Comparison of ENCODE assay signal across 8 mouse cellular contexts in the genomic region with DNA sequence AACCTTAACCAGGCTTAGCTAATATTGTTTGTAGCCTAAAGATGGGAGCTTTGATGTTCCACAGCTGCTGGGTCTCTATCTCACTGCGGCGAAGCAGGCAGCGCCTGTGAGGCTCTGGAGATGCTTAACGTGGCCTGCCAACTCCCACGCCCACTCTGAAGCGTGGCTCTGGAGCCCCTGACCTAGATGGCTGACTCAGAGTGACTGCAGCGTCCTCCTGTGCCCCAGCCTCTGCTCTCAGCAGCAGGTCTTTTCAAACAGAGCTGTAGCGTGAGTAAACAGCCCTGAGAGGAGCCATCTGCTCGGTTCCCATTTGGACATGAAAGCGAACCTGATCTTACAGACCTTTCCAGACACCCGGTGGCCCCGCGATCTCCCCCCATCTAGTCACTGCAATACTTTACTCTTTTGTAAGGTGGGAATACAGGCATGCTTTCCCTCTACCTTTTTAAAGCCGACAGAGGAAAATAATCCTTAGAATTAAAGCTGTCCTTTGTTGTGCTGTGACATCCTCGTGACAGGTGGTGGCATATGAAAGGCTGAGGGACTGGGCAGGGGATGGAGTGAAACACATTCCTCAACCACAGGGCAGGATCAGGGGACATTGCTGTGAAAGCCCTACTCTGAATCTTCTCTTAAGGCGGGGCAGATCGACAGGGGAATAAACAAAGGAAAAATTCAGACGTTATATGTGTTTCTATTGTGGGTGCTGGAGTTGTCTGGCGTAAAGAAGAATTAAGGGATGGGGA.
DNase-seq lines count a peak whose midpoint lies in the region; ATAC-seq and TF ChIP-seq lines count a peak whose summit lies in the region.

No protein-coding gene starts in this region.

- no peaks in the 10 kb centered on the region for H3K27me3 ChIP-seq in lung, postnatal 0 days (replicated peaks; ENCODE audit: insufficient read depth, low read length)

- no peak overlapping the region for H3K27ac ChIP-seq in lung, postnatal 0 days (ENCODE audit: low read length)

- 27% methylated on average over 19 of the region's 19 CpGs for whole genome bisulfite sequencing in lung, postnatal 0 days

- no peak for TF ChIP-seq CTCF in lung, postnatal 0 days (IDR thresholded peaks at IDR 0.05)

- TF ChIP-seq EP300 in lung, postnatal 0 days (IDR thresholded peaks at IDR 0.05) = no peak

- no peak overlapping the region for H3K9ac ChIP-seq in lung, postnatal 0 days (replicated peaks; ENCODE audit: low read depth)

- H3K4me3 ChIP-seq in lung, postnatal 0 days (ENCODE audit: low read depth, low read length) = no peak overlapping the region

- peak; percentile 38; the same call in 1 of the 2 replicates for ATAC-seq in lung, postnatal 0 days

- H3K4me2 ChIP-seq in lung, postnatal 0 days (replicated peaks; ENCODE audit: low read depth, low read length) = no peak overlapping the region

- H3K4me1 ChIP-seq in lung, postnatal 0 days (ENCODE audit: insufficient read depth, low read depth, low read length) = no peaks in the 10 kb centered on the region

- DNase-seq in gastrocnemius, postnatal 10 days = peak; percentile 18
- no peak for DNase-seq in gastrocnemius, adult 8-10 months (ENCODE audit: low spot score in 2 of 2)
- peak; percentile 38 for DNase-seq in urinary bladder, postnatal 14 days (ENCODE audit: low spot score)
- no peak for DNase-seq in urinary bladder, postnatal 10 days (ENCODE audit: low spot score)
- peak; percentile 12 for DNase-seq in forelimb bud, embryonic 11.5 days (ENCODE audit: low read depth, low spot score)
- peak; percentile 7 for DNase-seq in lung, postnatal 0 days (ENCODE audit: low spot score)
- DNase-seq in right cerebral cortex, postnatal 25 days = peak; percentile 10
- no peak for DNase-seq in ovary, postnatal 10 days (ENCODE audit: low spot score)

- no peaks in the 10 kb centered on the region for H3K36me3 ChIP-seq in lung, postnatal 0 days (ENCODE audit: insufficient read depth, low read length)

- H3K9me3 ChIP-seq in lung, postnatal 0 days (ENCODE audit: low read length) = no peaks in the 10 kb centered on the region

Comparison
In these comparisons a context has a peak if more than half of its experiments do, and no peak if none do; other contexts are left out.
1. DNase-seq: peak in gastrocnemius, postnatal 10 days (single experiment), urinary bladder, postnatal 14 days (single experiment), forelimb bud, embryonic 11.5 days (single experiment), lung, postnatal 0 days (single experiment) and right cerebral cortex, postnatal 25 days (single experiment); none in gastrocnemius, adult 8-10 months (0 of 2), urinary bladder, postnatal 10 days (single experiment) and ovary, postnatal 10 days (single experiment).